Mouse (Mus musculus): ENCODE measurements at regions not wholly inside any gene's neighbourhood (a gene's known extent, or its start where the extent isn't known, plus 50 kb on each side); places are given as distances from the start of the nearest gene placed in this dataset.

GRCm38 (mm10) chr13:25548551-25548950, 278.2 kb upstream of the Nrsn1 start:
- no peaks in the 10 kb centered on the region for H3K9me3 ChIP-seq (ENCODE audit: low read length)
- no peak overlapping the region for H3K9ac ChIP-seq (replicated peaks; ENCODE audit: low read length, poor library complexity, severe bottlenecking)
- no peak for TF ChIP-seq CTCF (IDR thresholded peaks at IDR 0.05)
- H3K27me3 ChIP-seq (ENCODE audit: insufficient read depth, low read length) = no peaks in the 10 kb centered on the region
- H3K4me3 ChIP-seq (ENCODE audit: low read depth, low read length) = no peak overlapping the region
- DNase-seq (ENCODE audit: low spot score) = no peak
- no peaks in the 10 kb centered on the region for H3K36me3 ChIP-seq (ENCODE audit: insufficient read depth, low read length)
- no peaks in the 10 kb centered on the region for H3K4me1 ChIP-seq (ENCODE audit: insufficient read depth, low read length)
- H3K27ac ChIP-seq (ENCODE audit: low read depth, low read length) = peak overlapping the region; percentile 71
- WGBS = 82% methylated on average over 9 of the region's 9 CpGs
- no peak for ATAC-seq (ENCODE audit: low FRiP score)
- no peak overlapping the region for H3K4me2 ChIP-seq (ENCODE audit: low read depth, low read length, poor library complexity, severe bottlenecking)

GRCm38 (mm10) chr13:25547150-25548145, 277.1 kb upstream of the Nrsn1 start:
- TF ChIP-seq CTCF (IDR thresholded peaks at IDR 0.05) = no peak
- ATAC-seq (ENCODE audit: low FRiP score) (peak; percentile 82), DNase-seq (ENCODE audit: low spot score) (peak; percentile 70)
- Histone ChIP-seq H3K4me1 (ENCODE audit: insufficient read depth, low read length) (no peaks in the 10 kb centered on the region), H3K9me3 (ENCODE audit: low read length) (no peaks in the 10 kb centered on the region), H3K36me3 (ENCODE audit: insufficient read depth, low read length) (no peaks in the 10 kb centered on the region), H3K27ac (ENCODE audit: low read depth, low read length) (peak overlapping the region; percentile 71), H3K9ac (replicated peaks; ENCODE audit: low read length, poor library complexity, severe bottlenecking) (no peak overlapping the region; the same call in 1 of the 2 replicates), H3K27me3 (ENCODE audit: insufficient read depth, low read length) (no peaks in the 10 kb centered on the region), H3K4me2 (ENCODE audit: low read depth, low read length, poor library complexity, severe bottlenecking) (no peak overlapping the region), H3K4me3 (ENCODE audit: low read depth, low read length) (no peak overlapping the region)
- WGBS = 41% methylated on average over 12 of the region's 12 CpGs

GRCm38 (mm10) chr13:25524094-25524493, 253.8 kb upstream of the Nrsn1 start:
- Histone ChIP-seq H3K27ac (ENCODE audit: low read depth, low read length) (no peak overlapping the region), H3K9me3 (ENCODE audit: low read length) (no peaks in the 10 kb centered on the region), H3K4me2 (ENCODE audit: low read depth, low read length, poor library complexity, severe bottlenecking) (no peak overlapping the region), H3K36me3 (ENCODE audit: insufficient read depth, low read length) (no peaks in the 10 kb centered on the region), H3K4me1 (ENCODE audit: insufficient read depth, low read length) (no peaks in the 10 kb centered on the region; the same call in 1 of the 2 replicates), H3K4me3 (ENCODE audit: low read depth, low read length) (no peak overlapping the region), H3K27me3 (ENCODE audit: insufficient read depth, low read length) (no peaks in the 10 kb centered on the region), H3K9ac (replicated peaks; ENCODE audit: low read length, poor library complexity, severe bottlenecking) (no peak overlapping the region)
- no peak for TF ChIP-seq CTCF (IDR thresholded peaks at IDR 0.05)
- WGBS = 44% methylated on average over 3 of the region's 3 CpGs
- ATAC-seq (ENCODE audit: low FRiP score) = no peak
- DNase-seq (ENCODE audit: low spot score) = no peak

GRCm38 (mm10) chr13:25507355-25507754, 237.1 kb upstream of the Nrsn1 start:
- TF ChIP-seq CTCF (IDR thresholded peaks at IDR 0.05) = no peak
- H3K4me3 ChIP-seq (ENCODE audit: low read depth, low read length) = no peak overlapping the region
- H3K27ac ChIP-seq (ENCODE audit: low read depth, low read length) = no peak overlapping the region
- no peak for ATAC-seq (ENCODE audit: low FRiP score)
- no peaks in the 10 kb centered on the region for H3K36me3 ChIP-seq (ENCODE audit: insufficient read depth, low read length)
- no peak overlapping the region for H3K9ac ChIP-seq (replicated peaks; ENCODE audit: low read length, poor library complexity, severe bottlenecking)
- no peak for DNase-seq (ENCODE audit: low spot score)
- no peak overlapping the region for H3K4me2 ChIP-seq (ENCODE audit: low read depth, low read length, poor library complexity, severe bottlenecking)
- H3K9me3 ChIP-seq (ENCODE audit: low read length) = no peaks in the 10 kb centered on the region
- H3K27me3 ChIP-seq (ENCODE audit: insufficient read depth, low read length) = no peaks in the 10 kb centered on the region
- H3K4me1 ChIP-seq (ENCODE audit: insufficient read depth, low read length) = no peaks in the 10 kb centered on the region

- TF ChIP-seq CTCF (IDR thresholded peaks at IDR 0.05) = no peak
- H3K4me1 ChIP-seq (ENCODE audit: insufficient read depth, low read length) = 0 out of 2 replicates have a peak, but pooled peaks cover 4% of the 10 kb centered on the region
- H3K27ac ChIP-seq (ENCODE audit: low read depth, low read length) = peak overlapping the region; percentile 32; the same call in 1 of the 2 replicates
- no peaks in the 10 kb centered on the region for H3K36me3 ChIP-seq (ENCODE audit: insufficient read depth, low read length)
- no peaks in the 10 kb centered on the region for H3K27me3 ChIP-seq (ENCODE audit: insufficient read depth, low read length)
- no peak overlapping the region for H3K9ac ChIP-seq (replicated peaks; ENCODE audit: low read length, poor library complexity, severe bottlenecking)
- WGBS = 17% methylated on average over 7 of the region's 7 CpGs
- DNase-seq (ENCODE audit: low spot score) (peak; percentile 27), ATAC-seq (ENCODE audit: low FRiP score) (no peak)
- no peak overlapping the region for H3K4me2 ChIP-seq (ENCODE audit: low read depth, low read length, poor library complexity, severe bottlenecking)
- no peak overlapping the region for H3K4me3 ChIP-seq (ENCODE audit: low read depth, low read length)
- H3K9me3 ChIP-seq (ENCODE audit: low read length) = no peaks in the 10 kb centered on the region
These were observed 224.3 kb upstream of the Nrsn1 start for GRCm38 (mm10) chr13:25494492-25495034.

- H3K27ac ChIP-seq (ENCODE audit: low read depth, low read length) = no peak overlapping the region
- H3K4me2 ChIP-seq (ENCODE audit: low read depth, low read length, poor library complexity, severe bottlenecking) = no peak overlapping the region
- H3K27me3 ChIP-seq (ENCODE audit: insufficient read depth, low read length) = no peaks in the 10 kb centered on the region
- no peak overlapping the region for H3K9ac ChIP-seq (replicated peaks; ENCODE audit: low read length, poor library complexity, severe bottlenecking)
- no peak overlapping the region for H3K4me3 ChIP-seq (ENCODE audit: low read depth, low read length)
- 0 out of 2 replicates have a peak, but pooled peaks cover 4% of the 10 kb centered on the region for H3K4me1 ChIP-seq (ENCODE audit: insufficient read depth, low read length)
- H3K9me3 ChIP-seq (ENCODE audit: low read length) = no peaks in the 10 kb centered on the region
- no peaks in the 10 kb centered on the region for H3K36me3 ChIP-seq (ENCODE audit: insufficient read depth, low read length)
- ATAC-seq (ENCODE audit: low FRiP score) = no peak
- TF ChIP-seq CTCF (IDR thresholded peaks at IDR 0.05) = no peak
- WGBS = 60% methylated on average over 4 of the region's 4 CpGs
- DNase-seq (ENCODE audit: low spot score) = no peak
These were observed 219.7 kb upstream of the Nrsn1 start for GRCm38 (mm10) chr13:25490036-25490435.

All from midbrain, postnatal 0 days (tissue).